Mouse (Mus musculus) liver, adult 2 months (tissue): ENCODE results near the gene Tbp.

Experiments used
- CTCF ChIP-seq: fragments of 200-500 bp; IDR thresholded peaks from 2 replicates; pipeline ENCODE4 v1.5.1; 2011; ENCODE audit warnings: low read depth, low read length, control low read depth
- POLR2A ChIP-seq: fragments of 200-500 bp; IDR thresholded peaks from 2 replicates; pipeline ENCODE4 v1.6.1; 2011; ENCODE audit warnings: low read length, control low read depth; ENCODE audit not compliant: insufficient read depth; ENCODE audit errors: extremely low read depth

DNA sequence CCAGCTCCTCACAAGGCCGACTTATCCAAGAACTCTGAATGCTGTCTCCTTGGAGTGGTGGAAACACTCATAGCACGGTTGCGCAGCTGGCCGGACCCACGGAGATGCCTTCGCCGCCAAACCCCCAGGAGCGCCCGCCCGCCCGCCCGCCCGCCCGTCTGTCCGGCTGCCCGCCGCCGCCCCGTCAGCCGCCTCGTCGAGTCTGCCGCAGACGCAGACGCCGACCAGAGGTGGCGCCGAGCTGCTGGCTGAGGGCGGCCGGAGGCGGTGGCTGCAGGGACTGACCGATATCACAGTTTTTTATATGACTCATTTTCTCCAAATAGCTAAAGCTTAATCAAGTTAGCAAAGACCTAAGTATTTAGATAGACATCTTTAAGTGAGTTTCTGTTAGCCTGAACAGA is 77.6 kb downstream of the Tbp start:
- TF ChIP-seq CTCF: peak; percentile 50
- no peak for TF ChIP-seq POLR2A
